Mouse (Mus musculus): ENCODE results near the gene Obsl1. TPM values are rescaled to one million over a fixed set of nuclear protein-coding genes. Genes with fewer than 3 reads are reported as not detected.

Gene Obsl1
- polyA plus RNA-seq, 1 experiment from 2014 or later: 17.9 TPM

- TF ChIP-seq CTCF (IDR thresholded peaks at IDR 0.05; ENCODE audit: low read depth) (peak; percentile 47), EP300 (optimal IDR thresholded peaks at IDR 0.05) (no peak)
- H3K9ac ChIP-seq (ENCODE audit: low read length): no peak overlapping the region
- peaks cover 5% of the 10 kb centered on the region; the same call in 1 of the 2 replicates for H3K36me3 ChIP-seq (ENCODE audit: control insufficient read depth, insufficient read depth, low read length)
- H3K4me2 ChIP-seq (replicated peaks; ENCODE audit: low read depth): peak overlapping the region; percentile 79
- H3K4me1 ChIP-seq (replicated peaks; ENCODE audit: control insufficient read depth, insufficient read depth): peaks cover 3% of the 10 kb centered on the region; the same call in 1 of the 2 replicates
- no peak overlapping the region for H3K27ac ChIP-seq (replicated peaks)
- no peaks in the 10 kb centered on the region for H3K9me3 ChIP-seq (ENCODE audit: control insufficient read depth, low read length)
- peaks cover 2% of the 10 kb centered on the region; the same call in 1 of the 2 replicates for H3K27me3 ChIP-seq (ENCODE audit: control insufficient read depth, insufficient read depth, low read length)
- DNase-seq (ENCODE audit: low spot score) (peak; percentile 78), ATAC-seq (ENCODE audit: low FRiP score, low TSS enrichment) (peak; percentile 63)
- H3K4me3 ChIP-seq (ENCODE audit: low read depth, low read length): peak overlapping the region; percentile 48
- under 1% methylated on average over 62 of the region's 62 CpGs for WGBS
These were observed 18.7 kb downstream of the Obsl1 start for GRCm38 (mm10) chr1:75487405-75488161.

GRCm38 (mm10) chr1:75487040-75487404 is 19.2 kb downstream of the Obsl1 start:
- Histone ChIP-seq H3K36me3 (ENCODE audit: control insufficient read depth, insufficient read depth, low read length) (peaks cover 3% of the 10 kb centered on the region; the same call in 1 of the 2 replicates), H3K9me3 (ENCODE audit: control insufficient read depth, low read length) (no peaks in the 10 kb centered on the region), H3K4me3 (ENCODE audit: low read depth, low read length) (peak overlapping the region; percentile 48), H3K27ac (replicated peaks) (no peak overlapping the region), H3K4me1 (replicated peaks; ENCODE audit: control insufficient read depth, insufficient read depth) (peaks cover 3% of the 10 kb centered on the region; the same call in 1 of the 2 replicates), H3K27me3 (ENCODE audit: control insufficient read depth, insufficient read depth, low read length) (peaks cover 2% of the 10 kb centered on the region; the same call in 1 of the 2 replicates), H3K4me2 (replicated peaks; ENCODE audit: low read depth) (peak overlapping the region; percentile 79), H3K9ac (ENCODE audit: low read length) (no peak overlapping the region)
- DNase-seq (ENCODE audit: low spot score) (peak; percentile 33), ATAC-seq (ENCODE audit: low FRiP score, low TSS enrichment) (peak; percentile 12; the same call in 1 of the 2 replicates)
- WGBS: 7% methylated on average over 13 of the region's 13 CpGs
- TF ChIP-seq EP300 (optimal IDR thresholded peaks at IDR 0.05) (no peak), CTCF (IDR thresholded peaks at IDR 0.05; ENCODE audit: low read depth) (no peak)

GRCm38 (mm10) chr1:75486561-75486960 is 19.7 kb downstream of the Obsl1 start:
- Histone ChIP-seq H3K27ac (replicated peaks) (no peak overlapping the region), H3K9ac (ENCODE audit: low read length) (no peak overlapping the region), H3K9me3 (ENCODE audit: control insufficient read depth, low read length) (no peaks in the 10 kb centered on the region), H3K4me3 (ENCODE audit: low read depth, low read length) (no peak overlapping the region), H3K27me3 (ENCODE audit: control insufficient read depth, insufficient read depth, low read length) (peaks cover 2% of the 10 kb centered on the region; the same call in 1 of the 2 replicates), H3K4me1 (replicated peaks; ENCODE audit: control insufficient read depth, insufficient read depth) (peaks cover 3% of the 10 kb centered on the region; the same call in 1 of the 2 replicates), H3K36me3 (ENCODE audit: control insufficient read depth, insufficient read depth, low read length) (peaks cover 3% of the 10 kb centered on the region; the same call in 1 of the 2 replicates), H3K4me2 (replicated peaks; ENCODE audit: low read depth) (no peak overlapping the region)
- no peak for TF ChIP-seq CTCF (IDR thresholded peaks at IDR 0.05; ENCODE audit: low read depth)
- TF ChIP-seq EP300 (optimal IDR thresholded peaks at IDR 0.05): no peak
- DNase-seq (ENCODE audit: low spot score): no peak
- 18% methylated on average over 24 of the region's 24 CpGs for WGBS
- no peak for ATAC-seq (ENCODE audit: low FRiP score, low TSS enrichment)

DNA sequence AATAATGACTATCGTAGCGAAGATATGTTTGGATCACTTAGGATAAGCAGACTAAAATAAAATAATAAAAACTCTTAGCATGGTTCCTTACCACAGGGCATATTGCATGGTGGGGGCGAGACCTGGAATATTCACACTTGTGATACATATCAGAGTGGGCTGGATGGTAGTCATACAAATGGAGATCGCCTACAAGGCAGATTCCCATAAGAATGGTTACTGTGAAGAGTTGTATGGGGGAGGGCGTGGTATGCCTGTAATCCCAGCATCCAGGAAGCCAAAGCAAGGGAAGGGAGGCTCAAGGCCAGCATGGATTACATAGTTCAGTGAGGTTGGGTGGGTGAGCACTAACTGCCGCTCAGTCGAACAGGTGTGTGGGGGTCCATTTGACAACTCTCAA is 25.5 kb downstream of the Obsl1 start:
- no peak overlapping the region for H3K27ac ChIP-seq (replicated peaks)
- H3K4me2 ChIP-seq (replicated peaks; ENCODE audit: low read depth): no peak overlapping the region
- H3K36me3 ChIP-seq (ENCODE audit: control insufficient read depth, insufficient read depth, low read length): no peaks in the 10 kb centered on the region
- H3K9me3 ChIP-seq (ENCODE audit: control insufficient read depth, low read length): no peaks in the 10 kb centered on the region
- peaks cover 2% of the 10 kb centered on the region; the same call in 1 of the 2 replicates for H3K27me3 ChIP-seq (ENCODE audit: control insufficient read depth, insufficient read depth, low read length)
- DNase-seq (ENCODE audit: low spot score) (no peak), ATAC-seq (ENCODE audit: low FRiP score, low TSS enrichment) (no peak)
- no peak for TF ChIP-seq EP300 (optimal IDR thresholded peaks at IDR 0.05)
- 88% methylated on average over 7 of the region's 7 CpGs for WGBS
- H3K4me3 ChIP-seq (ENCODE audit: low read depth, low read length): no peak overlapping the region
- no peak overlapping the region for H3K9ac ChIP-seq (ENCODE audit: low read length)
- H3K4me1 ChIP-seq (replicated peaks; ENCODE audit: control insufficient read depth, insufficient read depth): 0 out of 2 replicates have a peak, but pooled peaks cover 2% of the 10 kb centered on the region

DNA sequence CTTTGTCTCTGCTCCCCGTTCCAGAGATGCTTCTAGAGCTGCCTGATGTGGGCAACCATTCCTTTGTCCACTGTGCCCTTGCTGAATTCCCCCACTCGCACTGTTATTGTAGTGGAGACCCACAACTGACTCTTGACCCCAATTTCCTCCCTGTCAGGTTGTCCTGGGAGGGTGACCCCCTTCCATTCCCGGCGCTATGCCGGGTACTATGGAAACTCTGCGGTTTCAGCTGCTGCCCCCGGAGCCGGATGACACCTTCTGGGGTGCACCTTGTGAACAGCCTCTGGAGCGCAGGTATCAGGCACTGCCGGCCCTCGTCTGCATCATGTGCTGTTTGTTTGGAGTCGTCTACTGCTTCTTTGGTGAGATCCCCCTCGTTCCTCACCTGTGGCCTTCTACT is 26.2 kb downstream of the Obsl1 start:
- DNase-seq (ENCODE audit: low spot score) (no peak), ATAC-seq (ENCODE audit: low FRiP score, low TSS enrichment) (no peak)
- Histone ChIP-seq H3K9me3 (ENCODE audit: control insufficient read depth, low read length) (no peaks in the 10 kb centered on the region), H3K27ac (replicated peaks) (no peak overlapping the region), H3K36me3 (ENCODE audit: control insufficient read depth, insufficient read depth, low read length) (0 out of 2 replicates have a peak, but pooled peaks cover 2% of the 10 kb centered on the region), H3K9ac (ENCODE audit: low read length) (no peak overlapping the region), H3K4me1 (replicated peaks; ENCODE audit: control insufficient read depth, insufficient read depth) (0 out of 2 replicates have a peak, but pooled peaks cover 2% of the 10 kb centered on the region), H3K27me3 (ENCODE audit: control insufficient read depth, insufficient read depth, low read length) (peaks cover 2% of the 10 kb centered on the region; the same call in 1 of the 2 replicates), H3K4me2 (replicated peaks; ENCODE audit: low read depth) (peak overlapping the region; percentile 86), H3K4me3 (ENCODE audit: low read depth, low read length) (peak overlapping the region; percentile 71; the same call in 1 of the 2 replicates)
- no peak for TF ChIP-seq EP300 (optimal IDR thresholded peaks at IDR 0.05)
- TF ChIP-seq CTCF (IDR thresholded peaks at IDR 0.05; ENCODE audit: low read depth): no peak
- 20% methylated on average over 13 of the region's 13 CpGs for WGBS

DNA sequence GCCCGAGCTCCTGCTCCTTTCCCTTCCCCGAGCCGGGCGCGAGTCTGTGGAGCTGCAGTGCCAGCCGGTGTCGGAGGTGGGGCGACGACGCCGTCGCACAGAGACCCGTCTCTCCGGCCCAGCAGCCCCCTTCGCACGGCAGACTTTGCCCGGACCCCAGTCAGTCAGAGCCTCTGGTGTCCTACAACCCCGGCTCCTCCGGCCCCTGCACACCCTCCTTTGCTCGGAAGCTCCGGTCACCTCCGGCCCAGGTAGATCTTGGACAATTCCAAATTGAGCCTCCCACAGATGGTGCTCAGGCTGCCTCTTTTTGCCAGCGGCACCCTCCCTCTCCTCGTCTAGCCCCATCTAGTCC is 26.6 kb downstream of the Obsl1 start:
- Histone ChIP-seq H3K4me3 (ENCODE audit: low read depth, low read length) (peak overlapping the region; percentile 71), H3K4me1 (replicated peaks; ENCODE audit: control insufficient read depth, insufficient read depth) (0 out of 2 replicates have a peak, but pooled peaks cover 2% of the 10 kb centered on the region), H3K9me3 (ENCODE audit: control insufficient read depth, low read length) (no peaks in the 10 kb centered on the region), H3K9ac (ENCODE audit: low read length) (no peak overlapping the region), H3K4me2 (replicated peaks; ENCODE audit: low read depth) (peak overlapping the region; percentile 86), H3K27me3 (ENCODE audit: control insufficient read depth, insufficient read depth, low read length) (peaks cover 2% of the 10 kb centered on the region; the same call in 1 of the 2 replicates), H3K36me3 (ENCODE audit: control insufficient read depth, insufficient read depth, low read length) (0 out of 2 replicates have a peak, but pooled peaks cover 6% of the 10 kb centered on the region), H3K27ac (replicated peaks) (no peak overlapping the region)
- no peak for DNase-seq (ENCODE audit: low spot score)
- ATAC-seq (ENCODE audit: low FRiP score, low TSS enrichment): peak; percentile 11; the same call in 1 of the 2 replicates
- TF ChIP-seq CTCF (IDR thresholded peaks at IDR 0.05; ENCODE audit: low read depth): no peak
- TF ChIP-seq EP300 (optimal IDR thresholded peaks at IDR 0.05): no peak
- under 1% methylated on average over 24 of the region's 24 CpGs for WGBS
